Mouse (Mus musculus): ENCODE results near the gene Ptprk. TPM values are rescaled to one million over a fixed set of nuclear protein-coding genes. Genes with fewer than 3 reads are reported as not detected.

Gene Ptprk
- polyA plus RNA-seq, 1 experiment from 2014 or later = 29.6 TPM

- WGBS = 83% methylated on average over 1 of the region's 1 CpGs
- H3K27ac ChIP-seq (replicated peaks) = no peak overlapping the region
- no peaks in the 10 kb centered on the region for H3K9me3 ChIP-seq (replicated peaks)
- no peaks in the 10 kb centered on the region for H3K4me1 ChIP-seq
- no peak overlapping the region for H3K4me3 ChIP-seq
- no peak for DNase-seq (ENCODE audit: low spot score)
- H3K36me3 ChIP-seq = no peaks in the 10 kb centered on the region
- H3K27me3 ChIP-seq (ENCODE audit: low read depth, poor library complexity, severe bottlenecking) = no peaks in the 10 kb centered on the region
Measured at GRCm38 (mm10) chr10:28166610-28167009, 92.0 kb downstream of the Ptprk start.

- H3K27ac ChIP-seq (replicated peaks) = no peak overlapping the region
- 53% methylated on average over 2 of the region's 2 CpGs for WGBS
- no peak for DNase-seq (ENCODE audit: low spot score)
- no peak overlapping the region for H3K4me3 ChIP-seq
- no peaks in the 10 kb centered on the region for H3K9me3 ChIP-seq (replicated peaks)
- no peaks in the 10 kb centered on the region for H3K36me3 ChIP-seq
- H3K4me1 ChIP-seq = no peaks in the 10 kb centered on the region
- no peaks in the 10 kb centered on the region for H3K27me3 ChIP-seq (ENCODE audit: low read depth, poor library complexity, severe bottlenecking)
Measured at GRCm38 (mm10) chr10:28167097-28167496, 92.5 kb downstream of the Ptprk start.

GRCm38 (mm10) chr10:28171196-28171595 lies 96.6 kb downstream of the Ptprk start:
- DNase-seq (ENCODE audit: low spot score) = no peak
- 96% methylated on average over 1 of the region's 1 CpGs for WGBS
- H3K27ac ChIP-seq (replicated peaks) = no peak overlapping the region
- no peaks in the 10 kb centered on the region for H3K27me3 ChIP-seq (ENCODE audit: low read depth, poor library complexity, severe bottlenecking)
- no peak overlapping the region for H3K4me3 ChIP-seq
- H3K4me1 ChIP-seq = no peaks in the 10 kb centered on the region
- H3K9me3 ChIP-seq (replicated peaks) = no peaks in the 10 kb centered on the region
- no peaks in the 10 kb centered on the region for H3K36me3 ChIP-seq

- Histone ChIP-seq H3K27ac (replicated peaks) (no peak overlapping the region), H3K9me3 (replicated peaks) (no peaks in the 10 kb centered on the region), H3K36me3 (no peaks in the 10 kb centered on the region), H3K27me3 (ENCODE audit: low read depth, poor library complexity, severe bottlenecking) (no peaks in the 10 kb centered on the region), H3K4me3 (no peak overlapping the region), H3K4me1 (no peaks in the 10 kb centered on the region)
- no peak for DNase-seq (ENCODE audit: low spot score)
- WGBS = 78% methylated on average over 4 of the region's 4 CpGs
Measured at GRCm38 (mm10) chr10:28178876-28179275, 104.3 kb downstream of the Ptprk start.

- 96% methylated on average over 3 of the region's 3 CpGs for WGBS
- Histone ChIP-seq H3K4me1 (no peaks in the 10 kb centered on the region), H3K4me3 (no peak overlapping the region), H3K27me3 (ENCODE audit: low read depth, poor library complexity, severe bottlenecking) (no peaks in the 10 kb centered on the region), H3K9me3 (replicated peaks) (no peaks in the 10 kb centered on the region), H3K36me3 (no peaks in the 10 kb centered on the region), H3K27ac (replicated peaks) (no peak overlapping the region)
- no peak for DNase-seq (ENCODE audit: low spot score)
Measured at GRCm38 (mm10) chr10:28182081-28182480, 107.5 kb downstream of the Ptprk start.

- DNase-seq (ENCODE audit: low spot score) = no peak
- Histone ChIP-seq H3K27me3 (ENCODE audit: low read depth, poor library complexity, severe bottlenecking) (no peaks in the 10 kb centered on the region), H3K27ac (replicated peaks) (no peak overlapping the region), H3K4me3 (no peak overlapping the region), H3K36me3 (no peaks in the 10 kb centered on the region), H3K9me3 (replicated peaks) (no peaks in the 10 kb centered on the region), H3K4me1 (no peaks in the 10 kb centered on the region)
- WGBS = 78% methylated on average over 6 of the region's 6 CpGs
Measured at GRCm38 (mm10) chr10:28184675-28185074, 110.1 kb downstream of the Ptprk start.

- no peaks in the 10 kb centered on the region for H3K9me3 ChIP-seq (replicated peaks)
- 67% methylated on average over 4 of the region's 4 CpGs for WGBS
- DNase-seq (ENCODE audit: low spot score) = no peak
- no peaks in the 10 kb centered on the region for H3K27me3 ChIP-seq (ENCODE audit: low read depth, poor library complexity, severe bottlenecking)
- H3K36me3 ChIP-seq = no peaks in the 10 kb centered on the region
- no peaks in the 10 kb centered on the region for H3K4me1 ChIP-seq
- H3K27ac ChIP-seq (replicated peaks) = no peak overlapping the region
- no peak overlapping the region for H3K4me3 ChIP-seq
Measured at GRCm38 (mm10) chr10:28185326-28185725, 110.7 kb downstream of the Ptprk start.

GRCm38 (mm10) chr10:28186018-28186800 lies 111.6 kb downstream of the Ptprk start:
- Histone ChIP-seq H3K27me3 (ENCODE audit: low read depth, poor library complexity, severe bottlenecking) (no peaks in the 10 kb centered on the region), H3K4me1 (no peaks in the 10 kb centered on the region), H3K4me3 (no peak overlapping the region), H3K9me3 (replicated peaks) (no peaks in the 10 kb centered on the region), H3K36me3 (no peaks in the 10 kb centered on the region), H3K27ac (replicated peaks) (no peak overlapping the region)
- WGBS = 67% methylated on average over 4 of the region's 4 CpGs
- no peak for DNase-seq (ENCODE audit: low spot score)

- WGBS = 89% methylated on average over 5 of the region's 5 CpGs
- Histone ChIP-seq H3K9me3 (replicated peaks) (no peaks in the 10 kb centered on the region), H3K4me3 (no peak overlapping the region), H3K4me1 (no peaks in the 10 kb centered on the region), H3K36me3 (no peaks in the 10 kb centered on the region), H3K27me3 (ENCODE audit: low read depth, poor library complexity, severe bottlenecking) (no peaks in the 10 kb centered on the region), H3K27ac (replicated peaks) (no peak overlapping the region)
- DNase-seq (ENCODE audit: low spot score) = no peak
Measured at GRCm38 (mm10) chr10:28191440-28191839, 116.8 kb downstream of the Ptprk start.

- Histone ChIP-seq H3K27ac (replicated peaks) (no peak overlapping the region), H3K9me3 (replicated peaks) (no peaks in the 10 kb centered on the region), H3K36me3 (no peaks in the 10 kb centered on the region), H3K4me3 (no peak overlapping the region), H3K4me1 (no peaks in the 10 kb centered on the region), H3K27me3 (ENCODE audit: low read depth, poor library complexity, severe bottlenecking) (no peaks in the 10 kb centered on the region)
- 95% methylated on average over 5 of the region's 5 CpGs for WGBS
- DNase-seq (ENCODE audit: low spot score) = no peak
Measured at GRCm38 (mm10) chr10:28193630-28194029, 119.0 kb downstream of the Ptprk start.

GRCm38 (mm10) chr10:28200609-28201008 lies 126.0 kb downstream of the Ptprk start:
- 88% methylated on average over 3 of the region's 3 CpGs for WGBS
- no peaks in the 10 kb centered on the region for H3K27me3 ChIP-seq (ENCODE audit: low read depth, poor library complexity, severe bottlenecking)
- H3K27ac ChIP-seq (replicated peaks) = no peak overlapping the region
- H3K4me1 ChIP-seq = no peaks in the 10 kb centered on the region
- no peaks in the 10 kb centered on the region for H3K36me3 ChIP-seq
- H3K9me3 ChIP-seq (replicated peaks) = no peaks in the 10 kb centered on the region
- no peak for DNase-seq (ENCODE audit: low spot score)
- H3K4me3 ChIP-seq = no peak overlapping the region

- no peaks in the 10 kb centered on the region for H3K9me3 ChIP-seq (replicated peaks)
- no peaks in the 10 kb centered on the region for H3K36me3 ChIP-seq
- H3K27ac ChIP-seq (replicated peaks) = no peak overlapping the region
- H3K27me3 ChIP-seq (ENCODE audit: low read depth, poor library complexity, severe bottlenecking) = no peaks in the 10 kb centered on the region
- no peak overlapping the region for H3K4me3 ChIP-seq
- no peak for DNase-seq (ENCODE audit: low spot score)
- H3K4me1 ChIP-seq = no peaks in the 10 kb centered on the region
Measured at GRCm38 (mm10) chr10:28209394-28209793, 134.8 kb downstream of the Ptprk start.

GRCm38 (mm10) chr10:28212083-28212482 lies 137.5 kb downstream of the Ptprk start:
- H3K4me3 ChIP-seq = no peak overlapping the region
- 93% methylated on average over 1 of the region's 1 CpGs for WGBS

More at GRCm38 (mm10) chr10:28212083-28212482, 137.5 kb downstream of the Ptprk start:
- H3K27me3 ChIP-seq (ENCODE audit: low read depth, poor library complexity, severe bottlenecking) = no peaks in the 10 kb centered on the region
- H3K4me1 ChIP-seq = no peaks in the 10 kb centered on the region
- no peaks in the 10 kb centered on the region for H3K9me3 ChIP-seq (replicated peaks)
- no peak for DNase-seq (ENCODE audit: low spot score)
- H3K27ac ChIP-seq (replicated peaks) = no peak overlapping the region
- H3K36me3 ChIP-seq = no peaks in the 10 kb centered on the region

Data from midbrain, embryonic 10.5 days (tissue).